Mouse (Mus musculus) spleen, postnatal 36 days (tissue): ENCODE results near the gene Sspn.

Source experiments
- DNase-seq, 2 experiments: peaks; one replicate each; pipeline ENCODE4 v3.0.0; 2022; ENCODE audit warnings: low spot score in 2 of 2, mixed read lengths in 1 of 2

Sspn gene

DNA sequence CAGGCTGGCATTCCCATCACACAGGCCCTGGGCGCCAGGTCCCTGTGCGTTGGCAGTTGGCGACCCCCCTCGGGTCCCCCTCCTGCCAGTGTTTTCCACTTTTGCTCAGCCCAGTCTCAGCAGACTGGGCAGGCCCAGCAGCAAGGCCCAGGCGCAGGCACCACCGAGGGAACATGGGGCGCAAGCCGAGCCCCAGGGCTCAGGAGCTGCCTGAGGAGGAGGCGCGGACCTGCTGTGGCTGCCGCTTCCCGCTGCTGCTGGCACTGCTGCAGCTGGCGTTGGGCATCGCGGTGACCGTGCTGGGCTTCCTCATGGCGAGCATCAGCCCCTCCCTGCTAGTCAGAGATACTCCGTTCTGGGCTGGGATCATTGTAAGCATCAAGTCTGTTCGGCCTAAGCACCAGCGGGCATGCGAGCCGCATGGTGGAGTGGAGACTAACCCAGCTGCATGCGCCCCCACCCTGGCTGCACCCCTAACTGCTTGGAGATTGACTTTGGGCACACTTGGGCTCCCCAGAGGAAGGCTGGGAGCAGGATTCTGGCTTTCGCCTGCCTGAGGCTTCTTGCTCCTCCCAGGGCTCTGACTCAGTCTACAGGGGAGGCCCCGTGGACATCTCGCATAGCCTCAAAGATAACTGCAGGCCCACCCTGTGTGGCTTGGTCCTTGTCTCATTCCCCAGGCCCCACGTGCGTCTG lies 2.7 kb downstream of the Sspn start:
- no peak for DNase-seq

DNA sequence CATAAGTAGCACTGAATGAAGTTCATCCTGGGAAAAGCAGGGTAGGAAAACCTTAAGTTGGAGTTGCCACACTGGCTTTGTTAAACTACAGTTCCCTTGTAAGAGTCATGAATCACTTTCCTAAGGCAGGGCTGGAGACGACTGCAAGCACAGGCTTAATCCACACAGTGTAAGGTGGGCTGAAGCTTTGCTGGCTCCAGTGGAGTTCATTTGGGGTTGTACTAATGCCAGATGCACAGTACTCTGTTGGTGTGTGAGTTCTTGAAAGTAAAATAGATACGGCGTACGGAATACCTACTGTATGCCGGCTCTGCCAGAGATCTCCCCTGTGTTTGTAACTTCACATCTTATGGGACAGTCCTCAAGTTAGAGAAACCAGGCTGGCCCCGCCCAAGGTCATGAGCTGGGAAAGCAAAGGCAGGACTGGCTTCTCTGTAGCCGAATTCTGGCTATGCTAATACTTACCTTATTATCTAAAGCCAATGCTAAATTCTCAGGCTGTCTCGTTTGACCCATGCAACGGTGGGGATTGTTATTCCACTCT lies 3.3 kb downstream of the Sspn start:
- no peak for DNase-seq

- DNase-seq = no peak
Measured at GRCm38 (mm10) chr6:145935912-145936311, 4.5 kb downstream of the Sspn start.

DNA sequence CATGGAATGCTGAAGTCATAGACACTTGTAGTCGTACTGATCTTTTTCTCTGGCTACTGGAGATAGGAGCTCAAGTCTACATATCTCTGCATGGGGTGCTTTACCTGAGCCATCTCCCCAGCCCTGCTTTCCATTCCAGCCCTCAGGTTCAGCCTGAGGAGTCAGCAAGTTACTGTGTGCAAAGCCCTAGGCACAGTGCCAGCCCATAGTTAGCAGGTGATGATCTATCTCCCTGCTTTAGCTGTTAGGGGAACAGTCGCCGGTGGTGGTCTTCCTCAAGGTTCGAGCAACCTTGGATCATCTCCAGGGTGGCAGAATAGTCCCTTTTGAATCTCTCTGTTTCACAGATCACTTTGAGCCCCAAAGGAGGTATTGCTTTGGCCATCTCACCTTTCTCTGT lies 5.1 kb downstream of the Sspn start:
- no peak for DNase-seq

GRCm38 (mm10) chr6:145940852-145941251 lies 9.4 kb downstream of the Sspn start:
- DNase-seq = no peak

DNA sequence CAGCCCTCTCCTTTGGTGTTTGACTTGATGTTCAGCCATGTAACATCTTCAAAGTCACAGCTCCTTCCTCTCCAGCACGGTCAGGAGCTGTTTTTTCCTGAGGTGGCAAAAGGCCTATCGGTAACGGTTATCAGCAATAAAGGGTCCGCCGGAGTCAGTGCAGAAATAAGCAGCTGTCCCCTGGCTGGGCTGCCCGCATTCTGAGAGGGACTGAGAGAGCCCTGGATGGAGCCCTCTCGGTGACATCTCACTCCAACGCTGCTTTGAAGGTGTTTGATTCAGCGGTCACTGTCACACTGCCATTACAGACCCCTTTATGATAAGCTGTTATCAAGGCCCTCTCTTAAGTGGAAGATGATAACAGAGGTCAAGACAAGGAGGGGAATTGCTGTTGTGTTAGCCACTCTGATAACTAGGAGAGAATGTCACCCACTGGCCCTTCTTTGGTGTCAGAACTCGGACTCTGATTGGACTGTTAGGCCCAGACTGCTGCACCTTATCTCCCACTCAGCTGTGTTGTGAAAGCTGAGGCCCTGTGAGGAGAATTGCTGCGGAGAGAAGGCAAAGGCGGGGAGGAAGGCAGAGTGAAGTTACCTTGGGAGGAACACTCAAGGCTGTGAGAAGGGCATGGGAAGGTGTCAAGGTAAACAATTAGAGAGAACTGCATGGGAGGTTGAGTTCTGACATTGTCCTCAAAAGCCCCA lies 11.0 kb downstream of the Sspn start:
- no peak for DNase-seq

DNA sequence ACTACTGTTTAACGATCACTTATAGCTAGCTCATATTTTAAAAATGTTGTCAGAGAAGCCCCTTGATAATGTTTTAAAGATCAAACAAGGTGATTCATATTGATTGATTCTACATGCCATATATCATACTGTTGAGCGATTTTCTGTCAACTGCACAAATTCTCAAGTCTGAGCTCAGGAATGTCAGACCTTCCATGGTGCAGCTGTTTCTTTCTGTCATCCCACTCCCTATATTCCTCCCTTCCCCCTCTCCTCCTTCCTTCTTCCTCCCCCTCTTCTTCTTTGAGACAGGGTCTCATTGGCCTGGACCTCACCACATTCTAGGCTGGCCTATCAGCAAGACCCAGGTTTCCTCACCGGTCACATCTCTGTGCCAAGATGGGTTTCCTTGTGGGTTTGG lies 12.0 kb downstream of the Sspn start:
- DNase-seq = no peak

GRCm38 (mm10) chr6:145945700-145946344 lies 14.4 kb downstream of the Sspn start:
- no peak for DNase-seq

- DNase-seq = no peak
Measured at GRCm38 (mm10) chr6:145949049-145949448, 17.6 kb downstream of the Sspn start.

GRCm38 (mm10) chr6:145950626-145951025 lies 19.2 kb downstream of the Sspn start:
- no peak for DNase-seq

GRCm38 (mm10) chr6:145952594-145952993 lies 21.2 kb downstream of the Sspn start:
- no peak for DNase-seq

- no peak for DNase-seq
Measured at GRCm38 (mm10) chr6:145953121-145953896, 21.9 kb downstream of the Sspn start.

- DNase-seq = no peak
Measured at GRCm38 (mm10) chr6:145957427-145957965, 26.1 kb downstream of the Sspn start.

DNA sequence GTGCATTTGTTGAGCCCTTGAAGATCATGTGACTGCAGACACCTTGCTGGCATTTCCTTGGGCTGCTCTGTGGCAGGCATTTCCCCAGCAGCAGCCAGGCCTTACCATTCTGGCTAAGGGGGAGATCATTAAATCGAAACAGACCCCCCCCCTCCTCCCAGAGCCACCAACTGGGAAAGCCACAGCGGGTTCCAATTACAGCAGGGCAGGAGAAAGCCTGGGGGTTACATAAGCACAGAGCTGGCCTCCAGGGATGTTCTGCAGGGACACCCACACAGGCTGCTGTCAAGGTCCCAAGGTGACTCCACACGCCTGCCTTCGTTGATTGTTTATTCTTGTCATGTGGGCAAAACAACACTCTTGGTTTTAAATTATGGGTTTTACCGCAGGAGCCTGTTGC lies 26.6 kb downstream of the Sspn start:
- no peak for DNase-seq

DNA sequence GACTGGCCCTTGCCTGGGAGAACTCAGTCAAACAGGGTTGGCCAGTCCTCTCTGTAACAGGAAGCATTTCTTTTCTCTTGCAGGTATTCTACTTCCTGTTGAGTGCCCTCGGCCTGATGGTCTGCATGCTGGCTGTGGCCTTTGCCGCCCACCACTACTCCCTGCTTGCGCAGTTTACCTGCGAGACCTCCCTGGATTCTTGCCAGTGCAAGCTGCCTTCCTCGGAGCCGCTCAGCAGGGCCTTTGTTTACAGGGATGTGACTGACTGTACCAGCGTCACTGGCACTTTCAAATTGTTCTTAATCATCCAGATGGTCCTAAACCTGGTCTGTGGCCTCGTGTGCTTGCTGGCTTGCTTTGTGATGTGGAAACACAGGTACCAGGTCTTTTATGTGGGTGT lies 29.6 kb downstream of the Sspn start:
- no peak for DNase-seq

- no peak for DNase-seq
Measured at GRCm38 (mm10) chr6:145963966-145964365, 32.5 kb downstream of the Sspn start.

- no peak for DNase-seq
Measured at GRCm38 (mm10) chr6:145967693-145968092, 36.3 kb downstream of the Sspn start.

DNA sequence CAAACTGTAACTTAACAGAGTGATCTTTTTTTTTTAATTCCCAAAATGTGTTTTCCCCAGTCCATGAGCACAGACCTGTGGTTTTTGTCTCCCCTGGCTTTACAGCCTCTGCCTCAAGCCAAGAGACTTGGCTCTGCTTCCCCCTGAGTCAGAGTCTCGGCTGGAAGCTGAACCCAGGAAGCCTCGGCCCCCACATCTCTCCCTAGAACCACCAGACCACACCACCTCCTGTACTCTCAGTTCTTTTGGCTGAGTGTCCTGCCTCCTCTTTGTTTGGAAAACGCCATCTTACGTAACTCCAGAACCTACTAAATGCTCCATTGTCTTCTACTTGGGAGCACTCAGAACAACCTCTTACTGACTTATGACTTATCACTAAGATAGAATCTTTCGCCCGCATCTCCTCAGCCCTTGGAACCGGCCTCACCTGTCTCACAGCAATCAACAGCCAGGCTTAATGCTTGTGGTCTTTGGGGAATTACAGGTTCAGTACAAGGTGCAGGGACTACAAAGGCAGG lies 36.9 kb downstream of the Sspn start:
- DNase-seq = no peak

- DNase-seq = no peak
Measured at GRCm38 (mm10) chr6:145968821-145969220, 37.4 kb downstream of the Sspn start.

DNA sequence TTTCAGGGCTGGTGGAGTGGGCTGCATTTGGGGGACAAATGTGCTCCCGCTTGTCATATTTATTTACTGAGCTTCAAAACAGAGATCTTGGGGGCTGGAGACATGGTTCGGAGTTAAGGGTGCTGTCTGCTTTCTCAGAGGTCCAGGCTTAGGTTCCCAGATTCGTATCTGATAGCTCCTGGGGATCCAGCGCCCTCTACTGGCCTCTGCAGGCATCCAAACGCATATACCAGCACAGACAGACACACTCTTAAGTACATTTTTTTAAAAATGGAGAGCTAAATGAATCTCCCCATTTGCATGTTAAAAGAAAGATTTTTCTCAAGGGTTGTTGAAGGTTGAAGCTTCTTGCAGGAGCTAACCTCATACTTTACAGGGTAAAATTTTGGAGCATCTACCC lies 38.1 kb downstream of the Sspn start:
- DNase-seq = no peak

- DNase-seq = no peak
Measured at GRCm38 (mm10) chr6:145972107-145972506, 40.7 kb downstream of the Sspn start.
